Mouse (Mus musculus): ENCODE data around the gene Phkg1.

DNA sequence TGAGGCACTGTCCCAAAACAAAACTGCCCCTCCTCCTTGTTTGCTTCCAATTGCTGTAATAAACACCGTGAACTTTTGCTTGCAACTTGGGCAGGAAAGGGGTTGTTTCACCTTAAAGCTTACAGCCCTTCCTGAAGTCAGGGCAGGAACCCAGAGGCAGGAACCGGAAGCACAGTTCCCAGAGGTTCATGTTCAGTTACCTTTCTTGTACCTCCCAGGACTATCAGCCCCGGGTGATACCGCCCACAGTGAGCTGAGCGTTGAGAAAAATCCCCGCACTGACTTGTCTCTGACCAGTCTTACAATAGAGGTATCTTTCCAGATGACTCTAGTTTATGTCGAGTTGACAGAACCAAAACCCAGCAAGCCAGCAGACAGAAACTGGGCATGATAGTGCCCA lies 11.2 kb upstream of the Phkg1 start:
- no peak for TF ChIP-seq CTCF (IDR thresholded peaks at IDR 0.05; ENCODE audit: low read depth)
- no peak for TF ChIP-seq EP300 (IDR thresholded peaks at IDR 0.05; ENCODE audit: low read depth)
